Mouse (Mus musculus): ENCODE measurements around the gene Ppp4c. TPM values are rescaled to one million over a fixed set of nuclear protein-coding genes. Genes with fewer than 3 reads are reported as not detected.

The Ppp4c gene
- 341 TPM for polyA plus RNA-seq (2017; shearing (Covaris generic))

DNA sequence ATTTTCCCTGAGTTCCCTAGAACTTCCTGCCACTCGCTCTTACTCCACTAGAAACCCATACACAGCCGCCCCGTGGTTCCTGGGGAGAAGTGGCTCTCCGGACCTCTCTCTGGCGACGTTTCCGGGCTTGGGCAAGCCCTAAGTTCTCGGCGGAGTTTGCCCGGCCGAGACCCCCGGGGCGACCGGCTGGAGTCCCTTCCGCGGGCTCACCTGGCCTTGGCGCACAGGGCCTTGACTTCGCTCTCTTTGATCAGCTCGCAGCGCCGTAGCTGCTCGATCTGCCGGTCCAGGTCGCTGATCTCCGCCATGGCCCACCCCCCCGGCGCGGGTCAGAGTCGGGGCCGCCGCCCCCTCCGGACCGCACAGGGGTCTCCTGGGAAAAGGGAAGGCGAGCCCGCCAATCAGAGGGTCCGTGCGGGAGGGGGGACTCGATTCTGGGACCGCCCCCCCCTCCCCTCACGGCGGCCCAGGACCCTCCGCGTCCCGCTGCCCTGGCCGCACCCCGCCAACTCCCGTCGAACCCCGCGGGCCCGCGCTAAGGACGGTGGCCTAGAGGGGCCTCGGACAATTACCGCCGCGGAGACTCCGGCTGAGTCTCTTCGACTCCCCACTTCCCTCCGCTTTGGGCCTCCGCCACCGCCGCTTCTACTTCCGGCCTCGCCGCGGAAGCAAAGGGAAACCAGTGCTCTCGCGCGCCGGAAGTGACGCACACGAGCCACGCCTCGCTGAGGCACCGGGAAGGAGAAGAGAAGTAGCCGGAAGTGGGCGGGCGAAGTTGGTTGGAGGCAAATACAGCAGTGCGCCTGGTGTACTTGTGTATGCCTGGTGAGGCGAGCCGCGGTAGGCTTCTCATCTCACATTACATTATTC is at the start of gene Ppp4c:
Gene Ppp4c, minus strand, starts transcription at position 646 of the 870 bp plus-strand sequence.

GRCm38 (mm10) chr7:126831539-126831938 is 39.2 kb upstream of the Ppp4c start, which contains the start of gene 4930451I11Rik:
4930451I11Rik (minus strand) TSS chr7:126831639.

GRCm38 (mm10) chr7:126797411-126798126 is 5.3 kb upstream of the Ppp4c start, which contains the start of gene Fam57b:
Fam57b (plus strand) TSS chr7:126797668.

DNA sequence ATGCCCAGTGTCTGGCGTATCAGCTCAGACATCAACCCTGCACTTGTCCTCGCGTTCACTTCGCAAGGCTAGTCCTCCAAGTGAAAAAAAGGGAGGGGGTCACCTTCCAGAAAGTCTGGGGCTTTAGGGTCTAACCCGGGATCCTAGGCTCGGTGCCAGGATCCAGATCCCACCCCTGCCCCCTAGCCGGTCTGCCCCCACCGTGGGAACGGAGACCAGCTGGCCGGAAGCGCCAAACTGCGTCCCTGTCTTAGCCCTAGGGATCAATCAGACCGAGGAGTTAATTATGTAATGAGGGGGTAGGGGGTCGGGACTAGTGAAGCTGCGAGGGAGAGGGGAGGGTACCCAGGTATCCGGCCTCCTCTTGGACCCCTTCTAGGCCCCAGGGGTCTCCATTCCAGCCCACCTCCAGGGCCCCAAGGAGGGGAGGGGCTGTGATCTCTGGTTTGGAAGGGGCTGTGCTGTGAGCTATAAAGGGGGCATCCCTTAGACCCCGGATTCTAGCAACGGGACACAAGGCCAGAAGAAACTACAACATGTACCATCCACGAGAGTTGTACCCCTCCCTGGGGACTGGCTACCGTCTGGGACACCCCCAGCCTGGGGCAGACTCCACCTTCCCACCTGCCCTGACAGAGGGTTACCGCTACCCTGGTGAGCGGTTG is 11.2 kb downstream of the Ppp4c start, which contains the start of gene Tbx6:
Gene Tbx6, plus strand, starts transcription at position 513 of the 665 bp plus-strand sequence.

GRCm38 (mm10) chr7:126776598-126777057 is 15.7 kb downstream of the Ppp4c start, which contains the start of gene Ypel3:
Ypel3 (plus strand) TSS chr7:126776955.

GRCm38 (mm10) chr7:126766201-126766600 is 26.1 kb downstream of the Ppp4c start, which contains the start of gene Gdpd3:
Gdpd3 (plus strand) TSS chr7:126766334.

GRCm38 (mm10) chr7:126759050-126759671 is 33.1 kb downstream of the Ppp4c start, which contains the start of gene Mapk3:
Mapk3 (plus strand) TSS chr7:126759601.

Other genes with a start within 250 kb of the Ppp4c start
- gene Eif3c, start 226.1 kb downstream of the Ppp4c start, polyA plus RNA-seq (2017; shearing (Covaris generic)) = 166 TPM
- gene Apobr, start 207.6 kb downstream of the Ppp4c start, polyA plus RNA-seq (2017; shearing (Covaris generic)) = 1.1 TPM
- 54.1 TPM for gene Cln3, start 206.7 kb downstream of the Ppp4c start, polyA plus RNA-seq (2017; shearing (Covaris generic))
- not detected for gene Il27, start 197.6 kb downstream of the Ppp4c start, polyA plus RNA-seq (2017; shearing (Covaris generic))
- gene Nupr1, start 161.6 kb downstream of the Ppp4c start, polyA plus RNA-seq (2017; shearing (Covaris generic)) = not detected
- 89.1 TPM for gene Sgf29, start 143.2 kb downstream of the Ppp4c start, polyA plus RNA-seq (2017; shearing (Covaris generic))
- gene Sult1a1, start 116.1 kb downstream of the Ppp4c start, polyA plus RNA-seq (2017; shearing (Covaris generic)) = 0.36 TPM
- 80.9 TPM for gene Bola2, start 97.1 kb downstream of the Ppp4c start, polyA plus RNA-seq (2017; shearing (Covaris generic))
- gene Slx1b, start 96.7 kb downstream of the Ppp4c start, polyA plus RNA-seq (2017; shearing (Covaris generic)) = 3.5 TPM
- 2,123 TPM for gene Coro1a, start 84.7 kb downstream of the Ppp4c start, polyA plus RNA-seq (2017; shearing (Covaris generic))
- gene Mapk3, start 32.9 kb downstream of the Ppp4c start, polyA plus RNA-seq (2017; shearing (Covaris generic)) = 20.2 TPM
- 0.81 TPM for gene Gdpd3, start 26.2 kb downstream of the Ppp4c start, polyA plus RNA-seq (2017; shearing (Covaris generic))
- 416 TPM for gene Ypel3, start 15.5 kb downstream of the Ppp4c start, polyA plus RNA-seq (2017; shearing (Covaris generic))
- 5.2 TPM for gene Tbx6, start 11.0 kb downstream of the Ppp4c start, polyA plus RNA-seq (2017; shearing (Covaris generic))
- gene Fam57b, start 5.2 kb upstream of the Ppp4c start, polyA plus RNA-seq (2017; shearing (Covaris generic)) = not detected
- not detected for gene 4930451I11Rik, start 39.1 kb upstream of the Ppp4c start, polyA plus RNA-seq (2017; shearing (Covaris generic))
- not detected for gene Doc2a, start 54.9 kb upstream of the Ppp4c start, polyA plus RNA-seq (2017; shearing (Covaris generic))
- 10.0 TPM for gene Hirip3, start 69.5 kb upstream of the Ppp4c start, polyA plus RNA-seq (2017; shearing (Covaris generic))
- 49.0 TPM for gene Ino80e, start 69.9 kb upstream of the Ppp4c start, polyA plus RNA-seq (2017; shearing (Covaris generic))
- gene Taok2, start 92.2 kb upstream of the Ppp4c start, polyA plus RNA-seq (2017; shearing (Covaris generic)) = 44.2 TPM
- gene Tmem219, start 130.4 kb upstream of the Ppp4c start, polyA plus RNA-seq (2017; shearing (Covaris generic)) = 32.2 TPM
- 37.5 TPM for gene Kctd13, start 136.4 kb upstream of the Ppp4c start, polyA plus RNA-seq (2017; shearing (Covaris generic))
- not detected for gene Asphd1, start 157.1 kb upstream of the Ppp4c start, polyA plus RNA-seq (2017; shearing (Covaris generic))
- 0.36 TPM for gene Sez6l2, start 158.1 kb upstream of the Ppp4c start, polyA plus RNA-seq (2017; shearing (Covaris generic))
- gene Cdipt, start 183.4 kb upstream of the Ppp4c start, polyA plus RNA-seq (2017; shearing (Covaris generic)) = 143 TPM
- gene Cdiptos, start 183.6 kb upstream of the Ppp4c start, polyA plus RNA-seq (2017; shearing (Covaris generic)) = 0.70 TPM
- gene Mvp, start 222.1 kb upstream of the Ppp4c start, polyA plus RNA-seq (2017; shearing (Covaris generic)) = 34.6 TPM
- gene Pagr1b, start 224.0 kb upstream of the Ppp4c start, polyA plus RNA-seq (2017; shearing (Covaris generic)) = 2.0 TPM
- 34.0 TPM for gene Pagr1a, start 224.9 kb upstream of the Ppp4c start, polyA plus RNA-seq (2017; shearing (Covaris generic))
- gene Gm42742, start 228.6 kb upstream of the Ppp4c start, polyA plus RNA-seq (2017; shearing (Covaris generic)) = 30.6 TPM
- 2.7 TPM for gene Prrt2, start 228.7 kb upstream of the Ppp4c start, polyA plus RNA-seq (2017; shearing (Covaris generic))
- gene Maz, start 234.5 kb upstream of the Ppp4c start, polyA plus RNA-seq (2017; shearing (Covaris generic)) = 76.6 TPM
- 4.4 TPM for gene Kif22, start 250.0 kb upstream of the Ppp4c start, polyA plus RNA-seq (2017; shearing (Covaris generic))